Mouse (Mus musculus) midbrain, embryonic 16.5 days (tissue): ENCODE measurements around the gene Krt79. TPM values are rescaled to one million over a fixed set of nuclear protein-coding genes. Genes with fewer than 3 reads are reported as not detected.

ENCODE experiments used
- ATAC-seq: fragments of 200-750 bp; cut with Nextera tagmentation; 2 replicates; pipeline ENCODE4 v1.8.0; 2017; ENCODE audit warnings: moderate TSS enrichment
- H3K27ac ChIP-seq: fragments of 300-500 bp; sonication (generic); 2 replicates; pipeline ENCODE4 v1.5.1; 2014; ENCODE audit warnings: mild to moderate bottlenecking, low read length, mixed read lengths
- H3K27me3 ChIP-seq: fragments of 300-500 bp; sonication (generic); 2 replicates; pipeline ENCODE4 v1.6.1; 2014; ENCODE audit warnings: low read depth, low read length, mixed read lengths; ENCODE audit not compliant: control insufficient read depth, insufficient read depth
- H3K36me3 ChIP-seq: fragments of 300-500 bp; sonication (generic); 2 replicates; pipeline ENCODE4 v1.6.1; 2014; ENCODE audit warnings: mild to moderate bottlenecking, low read length, moderate library complexity, mixed read lengths; ENCODE audit not compliant: control insufficient read depth, insufficient read depth
- H3K4me1 ChIP-seq: fragments of 300-500 bp; sonication (generic); 2 replicates; pipeline ENCODE4 v1.6.1; 2014; ENCODE audit warnings: mild to moderate bottlenecking, low read length, mixed read lengths; ENCODE audit not compliant: control insufficient read depth, insufficient read depth
- H3K4me2 ChIP-seq: fragments of 300-500 bp; sonication (generic); 2 replicates; pipeline ENCODE4 v1.6.1; 2014; ENCODE audit warnings: mild to moderate bottlenecking, low read length, mixed read lengths
- H3K4me3 ChIP-seq: fragments of 300-500 bp; sonication (generic); 2 replicates; pipeline ENCODE4 v1.5.1; 2014; ENCODE audit warnings: low read depth, mild to moderate bottlenecking, low read length, moderate library complexity, mixed read lengths
- H3K9ac ChIP-seq: fragments of 300-500 bp; sonication (generic); 2 replicates; pipeline ENCODE4 v1.6.1; 2014; ENCODE audit warnings: low read depth, low read length, mixed read lengths
- H3K9me3 ChIP-seq: fragments of 300-500 bp; sonication (generic); replicated peaks from 2 replicates; pipeline ENCODE4 v1.6.1; 2014; ENCODE audit warnings: mild to moderate bottlenecking, low read length, mixed read lengths; ENCODE audit not compliant: control insufficient read depth, poor library complexity, severe bottlenecking
- WGBS: fragments of 180-500 bp; shearing (Covaris S2); extraction: QIAGEN DNeasy Blood & Tissue Kit; methylation state at CpG from one replicate; pipeline ENCODE4 v1.1.7; 2014; 5-methylcytosine and 5-hydroxymethylcytosine counted together
- polyA plus RNA-seq: library from polyadenylated mRNA; unstranded; fragments of >200 nt; fragmentation: Nextera tagmentation; extraction: Ambion mirVana; gene quantifications from 2 replicates; pipeline ENCODE4 v1.2.1, GENCODE M21; 2015

The Krt79 gene
- polyA plus RNA-seq, 1 experiment from 2014 or later = 0.25 TPM

DNA sequence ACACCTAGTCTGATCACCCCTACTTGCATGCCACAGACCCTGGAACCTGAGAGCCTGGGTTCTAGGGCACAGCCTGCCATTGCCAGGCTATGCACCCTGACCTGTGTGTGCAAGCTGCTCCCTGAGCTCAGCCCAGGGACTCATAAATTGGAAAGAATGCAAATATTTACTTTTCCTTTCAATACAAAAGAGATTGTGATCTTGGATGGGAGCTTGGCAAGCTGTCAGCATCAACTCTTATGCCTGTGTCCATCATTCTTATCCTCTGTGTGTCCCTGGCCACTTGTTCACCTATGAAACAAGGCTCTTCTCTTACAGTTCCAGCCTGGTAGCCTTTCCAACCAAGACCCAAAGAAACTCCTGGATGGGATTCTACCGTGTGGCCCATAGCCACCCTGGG is 15.1 kb downstream of the Krt79 start:
- WGBS = 76% methylated on average over 1 of the region's 1 CpGs

DNA sequence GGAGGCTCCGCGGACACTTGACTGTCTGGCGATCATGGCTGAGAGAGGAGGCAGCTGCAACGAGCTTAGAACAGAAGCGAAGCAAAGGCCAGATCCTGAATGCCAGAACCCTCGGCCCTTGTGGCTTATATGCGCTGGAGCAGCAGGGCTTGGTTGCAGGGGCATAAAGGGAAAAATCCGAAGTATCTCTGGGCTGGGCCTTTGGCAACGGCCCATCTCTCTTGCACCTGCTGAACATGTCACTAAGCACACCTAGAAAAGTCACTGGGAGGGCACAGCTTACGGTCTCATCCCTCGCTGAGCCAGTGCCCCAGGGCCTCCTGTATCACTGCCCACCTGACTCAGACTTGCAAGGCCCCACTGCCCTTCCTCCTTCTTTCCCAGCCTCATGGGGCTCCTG is 15.5 kb downstream of the Krt79 start, which contains the start of gene Krt4:
Gene Krt4, minus strand, starts transcription at position 101 of the 400 bp plus-strand sequence.
- Histone ChIP-seq H3K9me3 (no peaks in the 10 kb centered on the region), H3K36me3 (no peaks in the 10 kb centered on the region), H3K4me2 (no peak within 1 kb of the TSS), H3K27me3 (no peaks in the 10 kb centered on the region), H3K4me3 (no peak within 1 kb of the TSS), H3K9ac (no peak within 1 kb of the TSS), H3K27ac (no peak within 1 kb of the TSS), H3K4me1 (peaks cover 2% of the 10 kb centered on the region; the same call in 1 of the 2 replicates)
- 81% methylated on average over 11 of the region's 11 CpGs for WGBS
- ATAC-seq = no peak

More for the DNA sequence above, 15.1 kb downstream of the Krt79 start:
- Histone ChIP-seq H3K4me3 (no peak overlapping the region), H3K9me3 (no peaks in the 10 kb centered on the region), H3K36me3 (no peaks in the 10 kb centered on the region), H3K4me1 (peaks cover 4% of the 10 kb centered on the region; the same call in 1 of the 2 replicates), H3K27ac (no peak overlapping the region), H3K9ac (no peak overlapping the region), H3K4me2 (no peak overlapping the region), H3K27me3 (no peaks in the 10 kb centered on the region)
- ATAC-seq = no peak

DNA sequence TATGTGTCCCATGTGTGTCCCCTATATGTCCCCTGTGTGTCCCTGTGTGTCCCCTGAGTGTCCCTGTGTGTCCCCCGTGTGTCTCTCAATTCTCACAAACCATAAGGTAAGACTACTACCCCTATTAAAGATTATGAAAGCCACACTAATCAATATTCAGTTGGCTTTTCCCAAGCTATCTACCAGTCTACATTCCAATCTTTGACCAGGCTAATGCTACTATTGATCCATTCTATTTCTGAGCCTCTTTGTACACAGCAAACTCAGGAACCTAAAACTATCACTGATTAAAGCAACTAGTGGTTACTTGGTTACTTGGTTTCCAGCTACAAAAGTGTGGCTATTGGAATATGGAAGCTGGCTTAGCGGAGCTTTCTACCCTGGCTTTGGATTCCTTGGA is 17.8 kb downstream of the Krt79 start:
- Histone ChIP-seq H3K4me2 (no peak overlapping the region), H3K4me1 (no peaks in the 10 kb centered on the region), H3K27me3 (no peaks in the 10 kb centered on the region), H3K4me3 (no peak overlapping the region), H3K9me3 (no peaks in the 10 kb centered on the region), H3K27ac (no peak overlapping the region), H3K36me3 (no peaks in the 10 kb centered on the region), H3K9ac (no peak overlapping the region)
- WGBS = 94% methylated on average over 2 of the region's 2 CpGs
- no peak for ATAC-seq

DNA sequence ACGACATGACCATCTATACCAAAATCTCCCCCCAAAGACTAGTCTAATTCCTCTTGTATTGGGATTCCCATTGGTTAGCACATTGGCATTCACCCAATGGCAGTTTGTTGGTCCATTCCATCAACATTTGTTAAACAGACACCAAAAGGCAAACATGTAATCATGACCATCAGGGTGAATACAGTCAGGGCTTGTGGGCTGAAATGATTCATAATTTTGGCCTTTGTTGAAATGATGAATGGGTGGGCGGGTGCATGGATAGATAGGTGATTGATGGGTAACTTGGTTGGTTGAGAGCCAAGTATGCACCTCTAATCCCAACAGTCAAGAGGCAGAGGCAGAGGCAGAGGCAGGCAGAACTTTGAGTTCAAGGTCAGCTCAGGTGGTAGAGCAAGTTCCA is 24.1 kb downstream of the Krt79 start:
- WGBS = 71% methylated on average over 2 of the region's 2 CpGs
- no peaks in the 10 kb centered on the region for H3K27me3 ChIP-seq
- no peak overlapping the region for H3K9ac ChIP-seq
- no peak overlapping the region for H3K4me3 ChIP-seq
- H3K9me3 ChIP-seq = no peaks in the 10 kb centered on the region
- no peak overlapping the region for H3K4me2 ChIP-seq
- ATAC-seq = no peak
- no peaks in the 10 kb centered on the region for H3K36me3 ChIP-seq
- no peak overlapping the region for H3K27ac ChIP-seq
- no peaks in the 10 kb centered on the region for H3K4me1 ChIP-seq

DNA sequence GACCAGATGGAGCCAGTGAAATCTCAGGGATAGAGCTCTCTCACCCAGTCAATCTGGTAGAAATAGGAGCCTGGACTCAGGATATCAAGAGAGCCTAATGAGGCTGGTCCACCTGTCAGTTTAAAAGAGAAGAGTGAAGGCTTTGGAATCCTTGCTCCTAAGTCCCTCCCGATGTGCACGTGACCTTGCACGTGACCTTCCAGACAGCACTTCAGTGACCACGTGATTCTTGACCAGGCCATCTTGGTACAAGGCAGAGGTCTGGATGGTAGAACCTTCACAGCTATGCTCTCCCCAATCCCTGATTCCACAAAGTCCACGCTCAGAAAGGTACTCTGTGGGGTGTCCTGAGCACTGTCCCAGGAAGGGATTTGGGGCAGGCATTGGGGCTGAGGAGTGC is 35.3 kb downstream of the Krt79 start:
- Histone ChIP-seq H3K36me3 (no peaks in the 10 kb centered on the region), H3K9ac (no peak overlapping the region), H3K4me1 (no peaks in the 10 kb centered on the region), H3K9me3 (no peaks in the 10 kb centered on the region), H3K4me2 (no peak overlapping the region), H3K4me3 (no peak overlapping the region), H3K27ac (no peak overlapping the region), H3K27me3 (no peaks in the 10 kb centered on the region)
- no peak for ATAC-seq
- WGBS = 79% methylated on average over 5 of the region's 5 CpGs

DNA sequence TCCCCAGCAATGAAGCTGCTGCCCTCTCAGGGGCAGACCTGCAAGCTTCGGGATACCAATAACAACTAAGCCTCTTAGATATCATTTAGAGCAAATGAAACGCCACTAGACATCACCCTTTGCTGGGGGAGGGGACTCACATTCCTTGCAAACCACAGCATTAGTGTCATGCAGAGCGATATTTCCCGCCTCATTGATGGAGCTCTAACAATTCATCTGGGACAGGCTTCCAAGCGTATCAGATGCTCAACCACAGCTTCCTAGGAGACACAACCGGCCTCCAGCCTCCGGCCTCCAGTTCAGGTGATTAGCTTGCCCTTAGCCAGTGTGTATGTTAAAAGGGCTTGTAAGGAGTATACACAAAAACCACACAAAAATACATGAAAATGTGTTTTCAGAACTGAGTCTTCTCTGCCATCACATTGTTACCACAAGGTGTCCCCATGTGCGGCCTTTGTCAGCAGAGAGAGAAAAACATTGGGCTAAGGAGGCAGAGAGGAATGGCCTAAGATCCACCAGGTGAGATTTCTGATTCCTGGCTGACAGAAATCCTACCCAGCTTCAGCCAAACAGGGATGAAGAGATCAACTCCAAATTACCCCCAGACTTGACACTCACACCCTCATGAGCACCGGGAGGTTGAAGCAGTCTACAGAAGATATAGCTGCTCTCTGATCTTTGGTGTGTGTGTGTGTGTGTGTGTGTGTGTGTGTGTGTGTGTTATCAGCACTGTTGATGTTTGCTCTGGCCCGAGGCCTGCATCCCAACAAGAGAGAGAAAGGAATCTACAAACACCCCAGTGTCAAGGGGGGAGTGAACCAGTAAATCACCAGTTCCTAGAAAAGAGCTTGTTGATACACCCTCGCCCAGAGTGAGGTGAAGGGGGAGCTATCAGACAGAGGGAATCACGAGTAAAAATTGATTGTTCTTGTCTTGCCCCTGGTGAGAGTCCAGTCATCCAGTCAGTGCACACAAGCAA is 37.7 kb downstream of the Krt79 start:
- no peak overlapping the region for H3K4me3 ChIP-seq
- no peak overlapping the region for H3K27ac ChIP-seq
- no peak overlapping the region for H3K9ac ChIP-seq
- no peaks in the 10 kb centered on the region for H3K36me3 ChIP-seq
- H3K9me3 ChIP-seq = no peaks in the 10 kb centered on the region
- WGBS = 45% methylated on average over 12 of the region's 12 CpGs
- no peak overlapping the region for H3K4me2 ChIP-seq
- H3K27me3 ChIP-seq = no peaks in the 10 kb centered on the region
- ATAC-seq = no peak
- no peaks in the 10 kb centered on the region for H3K4me1 ChIP-seq

DNA sequence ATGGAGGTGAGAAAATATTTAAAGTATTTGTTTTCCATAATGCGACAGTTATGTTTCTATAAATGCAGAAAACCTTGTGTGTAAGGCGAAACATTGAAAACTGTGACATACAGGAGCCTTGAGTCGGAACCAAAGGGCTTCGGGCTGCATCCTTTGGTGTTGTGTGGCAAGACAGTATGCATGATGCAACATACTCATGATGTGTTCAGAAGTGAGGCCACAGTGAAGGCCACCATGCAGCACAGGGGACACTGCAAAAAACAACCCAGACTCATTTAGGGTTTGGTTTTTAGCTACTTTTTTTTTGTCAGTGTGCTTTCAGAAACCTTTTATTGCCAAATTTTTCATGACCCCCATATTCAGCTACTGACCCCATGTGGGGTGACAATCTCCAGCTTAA is 44.9 kb downstream of the Krt79 start:
- WGBS = 94% methylated on average over 4 of the region's 4 CpGs
- no peaks in the 10 kb centered on the region for H3K9me3 ChIP-seq
- no peaks in the 10 kb centered on the region for H3K4me1 ChIP-seq
- H3K27me3 ChIP-seq = no peaks in the 10 kb centered on the region
- ATAC-seq = no peak
- no peak overlapping the region for H3K4me2 ChIP-seq
- no peak overlapping the region for H3K9ac ChIP-seq
- H3K27ac ChIP-seq = no peak overlapping the region
- H3K4me3 ChIP-seq = no peak overlapping the region
- H3K36me3 ChIP-seq = no peaks in the 10 kb centered on the region

DNA sequence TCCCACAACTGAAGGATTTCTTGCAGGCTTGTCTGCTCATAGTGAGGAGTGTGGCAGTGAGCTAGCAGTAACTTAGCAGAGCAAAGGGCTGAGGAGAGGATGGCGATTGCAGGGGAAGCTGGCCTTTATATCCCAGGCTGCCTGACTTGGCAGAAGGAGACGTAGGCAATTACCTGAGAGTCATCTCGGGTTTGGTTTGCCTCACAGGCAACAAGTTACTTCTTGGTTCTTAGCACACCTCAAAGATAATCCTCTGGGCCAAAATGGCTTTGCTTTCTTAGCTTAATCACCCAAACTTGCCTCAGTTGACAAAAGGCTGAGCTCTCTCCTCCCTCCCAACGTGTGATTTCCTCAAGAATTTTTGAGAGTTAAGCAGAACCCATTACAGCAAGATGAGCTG is 47.3 kb downstream of the Krt79 start, which contains the start of gene Krt76:
Gene Krt76, minus strand, starts transcription at position 101 of the 400 bp plus-strand sequence.
- Histone ChIP-seq H3K9ac (no peak within 1 kb of the TSS), H3K36me3 (no peaks in the 10 kb centered on the region), H3K4me2 (no peak within 1 kb of the TSS), H3K27ac (no peak within 1 kb of the TSS), H3K27me3 (no peaks in the 10 kb centered on the region), H3K4me3 (no peak within 1 kb of the TSS), H3K4me1 (no peaks in the 10 kb centered on the region), H3K9me3 (no peaks in the 10 kb centered on the region)
- ATAC-seq = no peak
- WGBS = 47% methylated on average over 4 of the region's 4 CpGs

DNA sequence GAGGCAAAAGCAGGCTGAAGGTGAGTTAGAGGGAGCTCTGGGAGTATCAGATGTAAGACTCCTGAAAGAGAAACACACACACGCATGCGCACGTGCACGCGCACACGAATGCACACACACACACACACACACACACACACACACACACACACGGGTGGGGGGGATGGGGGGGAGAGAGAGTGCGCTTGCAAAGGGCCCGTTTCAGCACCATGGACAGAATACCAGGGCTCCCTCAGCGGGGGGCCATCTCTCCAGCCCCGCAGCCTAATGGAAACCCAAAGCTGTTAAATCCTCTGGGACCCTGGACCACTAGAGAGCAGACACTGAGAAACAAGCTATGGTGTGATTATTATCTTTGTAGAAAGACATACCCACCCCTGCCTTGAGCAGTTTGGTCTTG is 60.3 kb downstream of the Krt79 start:
- Histone ChIP-seq H3K9ac (no peak overlapping the region), H3K27ac (no peak overlapping the region), H3K27me3 (no peaks in the 10 kb centered on the region), H3K4me3 (no peak overlapping the region), H3K4me1 (no peaks in the 10 kb centered on the region), H3K9me3 (no peaks in the 10 kb centered on the region), H3K4me2 (0 out of 2 replicates have a peak overlapping the region, but pooled peaks have one; percentile 17), H3K36me3 (no peaks in the 10 kb centered on the region)
- no peak for ATAC-seq
- WGBS = 21% methylated on average over 10 of the region's 11 CpGs
